Mouse (Mus musculus): ENCODE measurements around the gene Ankdd1a. TPM values are rescaled to one million over a fixed set of nuclear protein-coding genes. Genes with fewer than 3 reads are reported as not detected.

The Ankdd1a gene
- total RNA-seq, 2 experiments from 2014 or later, result 3.3 to 3.8 TPM

GRCm38 (mm10) chr9:65545635-65546412, 25.8 kb upstream of the Ankdd1a start:
- DNase-seq (ENCODE audit: extremely low spot score in 1 of 2, low spot score in 1 of 2), result no peak

DNA sequence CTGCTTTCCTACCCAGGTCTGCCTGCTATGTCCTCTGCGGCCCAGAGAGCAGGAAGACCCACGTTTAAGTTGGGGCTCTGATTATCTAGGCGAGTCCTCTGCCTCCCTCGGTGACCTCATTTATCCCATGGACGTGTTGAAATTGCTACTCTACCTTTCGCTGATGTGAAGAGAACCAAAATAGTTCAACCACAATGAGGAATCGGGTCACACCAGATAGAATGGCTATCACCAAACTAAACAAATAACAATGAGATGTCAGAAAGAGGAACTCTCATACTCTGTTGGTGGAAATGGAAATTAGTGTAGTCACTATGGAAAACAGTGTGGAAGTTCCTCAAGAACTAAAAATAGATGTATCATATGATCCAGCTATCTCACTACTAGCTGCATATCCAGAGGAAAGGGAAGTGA, 22.1 kb upstream of the Ankdd1a start:
- no peak for DNase-seq (ENCODE audit: extremely low spot score in 1 of 2, low spot score in 1 of 2)

DNA sequence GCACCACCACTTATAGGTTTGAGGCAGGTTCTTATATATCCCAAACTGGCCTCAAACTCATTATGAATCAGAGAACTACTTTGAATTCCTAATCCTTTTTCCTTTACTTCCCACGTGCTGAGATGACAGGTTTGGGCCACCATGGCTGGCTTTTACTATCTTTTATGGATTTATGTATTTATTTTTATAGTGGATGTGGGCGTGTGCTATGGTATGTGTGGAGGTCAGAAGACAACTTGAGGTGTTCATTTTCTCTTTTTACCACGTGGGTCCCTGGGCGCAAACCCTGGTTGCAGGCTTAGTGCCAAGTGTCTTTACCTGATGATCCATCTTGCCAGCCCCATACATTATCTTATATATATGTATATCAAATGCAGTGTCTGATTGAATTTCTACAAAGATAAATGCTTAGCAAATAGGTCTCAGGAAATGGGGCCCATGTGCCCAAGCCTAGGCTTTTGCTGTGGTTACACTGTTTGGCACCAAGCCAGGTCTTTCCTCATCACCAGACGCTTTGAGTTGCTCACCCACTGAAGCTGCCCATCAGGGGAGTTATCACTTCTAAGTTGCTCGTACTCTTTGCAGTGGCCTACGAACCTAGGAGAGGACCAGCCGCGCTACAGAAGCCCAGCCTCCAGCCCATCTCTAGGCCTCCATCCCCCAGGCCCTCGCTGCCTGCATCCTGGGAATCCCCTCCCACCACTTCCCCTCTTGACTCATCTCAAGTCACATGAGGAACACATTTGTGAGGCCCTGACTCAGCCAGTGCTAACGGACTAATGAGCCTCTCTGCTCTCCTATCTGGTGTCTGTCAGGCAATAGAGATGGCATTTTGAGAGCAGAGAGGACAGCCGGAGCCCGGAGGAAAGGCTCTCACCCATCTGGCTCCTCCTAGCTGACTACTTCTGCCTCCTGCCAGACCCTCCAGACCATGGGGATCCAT, 21.4 kb upstream of the Ankdd1a start:
- no peak for DNase-seq (ENCODE audit: extremely low spot score in 1 of 2, low spot score in 1 of 2)

GRCm38 (mm10) chr9:65539697-65540096, 19.7 kb upstream of the Ankdd1a start:
- no peak for DNase-seq (ENCODE audit: extremely low spot score in 1 of 2, low spot score in 1 of 2)

DNA sequence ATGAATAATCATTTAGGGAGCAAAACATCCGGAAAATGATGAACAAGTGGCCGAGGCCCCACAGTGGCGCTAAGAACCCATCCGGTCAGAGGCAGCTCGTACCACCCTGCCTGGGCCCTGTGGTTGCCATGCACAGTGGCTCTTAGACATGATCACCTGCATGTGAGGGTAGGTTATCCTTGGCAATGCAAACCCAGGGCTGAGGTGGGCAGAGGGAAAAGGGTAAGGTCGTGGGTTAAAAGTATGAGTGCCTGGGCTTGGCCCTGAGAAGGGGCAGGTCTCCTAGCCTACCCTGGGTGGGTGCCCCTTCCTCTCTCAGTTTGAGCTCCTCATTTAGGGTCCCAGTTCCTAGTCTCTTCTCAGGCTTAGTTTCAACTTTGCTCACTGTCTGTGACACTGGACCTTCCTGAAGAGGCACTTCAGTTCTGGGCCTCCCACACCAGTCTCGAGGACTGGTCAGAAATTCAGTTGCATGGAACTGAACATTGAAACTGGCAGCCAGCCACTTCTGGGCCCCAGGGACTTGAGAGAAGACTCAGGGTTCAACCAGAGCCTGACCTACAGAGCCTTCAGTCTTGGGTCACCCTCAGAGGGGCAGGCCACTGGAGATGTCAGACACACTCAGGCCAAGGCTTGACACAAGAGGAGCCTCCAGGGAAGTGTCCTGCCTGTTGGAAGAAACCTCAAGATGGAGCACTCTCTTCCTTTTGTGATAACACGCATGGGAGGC, 18.1 kb upstream of the Ankdd1a start:
- no peak for DNase-seq (ENCODE audit: extremely low spot score in 1 of 2, low spot score in 1 of 2)

- DNase-seq (ENCODE audit: extremely low spot score in 1 of 2, low spot score in 1 of 2), result no peak
Measured at GRCm38 (mm10) chr9:65536491-65536890, 16.5 kb upstream of the Ankdd1a start.

- DNase-seq (ENCODE audit: extremely low spot score in 1 of 2, low spot score in 1 of 2), result no peak
Measured at GRCm38 (mm10) chr9:65535789-65536469, 15.9 kb upstream of the Ankdd1a start.

DNA sequence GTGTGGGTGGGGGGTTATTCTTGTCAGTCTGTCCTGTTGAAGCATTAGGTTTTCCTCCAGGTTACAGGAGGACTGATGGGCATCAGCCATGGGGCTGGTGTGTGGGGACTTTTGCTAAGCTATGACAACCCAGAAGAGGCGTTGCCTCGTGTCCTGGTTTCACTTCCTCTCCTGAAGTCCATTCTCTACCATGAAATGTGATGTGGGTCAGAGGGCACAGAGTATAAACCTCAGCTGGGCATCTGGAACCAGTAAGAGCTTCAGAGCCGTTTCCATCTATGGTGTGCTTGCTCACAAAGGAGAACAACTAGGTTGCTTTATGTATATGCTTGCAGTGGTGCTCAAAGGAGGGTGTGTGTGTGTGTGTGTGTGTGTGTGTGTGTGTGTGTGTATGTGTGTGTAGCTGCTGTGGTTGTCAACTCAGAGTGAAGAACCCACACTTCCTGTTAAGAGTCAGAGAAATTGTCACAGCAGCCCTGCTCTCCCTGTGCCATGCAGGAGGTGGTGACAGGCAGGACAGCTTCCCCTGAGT, 15.3 kb upstream of the Ankdd1a start:
- DNase-seq (ENCODE audit: extremely low spot score in 1 of 2, low spot score in 1 of 2), result no peak

DNA sequence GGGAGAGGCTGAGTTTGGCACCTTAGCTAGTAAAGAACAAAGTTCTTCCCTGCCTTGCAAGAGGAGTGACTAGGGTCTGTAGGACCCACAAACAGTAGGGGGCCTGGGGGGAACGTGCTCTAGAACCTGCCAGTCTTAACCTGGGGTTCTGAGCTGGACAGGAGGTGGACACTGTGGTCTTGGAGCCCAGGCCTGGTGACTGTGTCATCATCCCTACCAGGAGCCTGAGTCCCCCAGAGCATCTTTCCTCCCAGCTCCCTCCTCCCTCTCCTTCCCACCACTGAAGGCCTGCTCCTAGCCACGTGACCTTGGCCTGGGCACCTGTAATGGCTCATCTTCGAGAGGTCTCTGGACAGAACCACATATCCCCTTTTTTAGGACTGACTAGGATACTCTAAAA, 14.1 kb upstream of the Ankdd1a start:
- DNase-seq (ENCODE audit: extremely low spot score in 1 of 2, low spot score in 1 of 2), result no peak

- DNase-seq (ENCODE audit: extremely low spot score in 1 of 2, low spot score in 1 of 2), result no peak
Measured at GRCm38 (mm10) chr9:65532986-65533385, 13.0 kb upstream of the Ankdd1a start.

- no peak for DNase-seq (ENCODE audit: extremely low spot score in 1 of 2, low spot score in 1 of 2)
Measured at GRCm38 (mm10) chr9:65531283-65531682, 11.3 kb upstream of the Ankdd1a start.

GRCm38 (mm10) chr9:65529659-65530058, 9.7 kb upstream of the Ankdd1a start:
- no peak for DNase-seq (ENCODE audit: extremely low spot score in 1 of 2, low spot score in 1 of 2)

DNA sequence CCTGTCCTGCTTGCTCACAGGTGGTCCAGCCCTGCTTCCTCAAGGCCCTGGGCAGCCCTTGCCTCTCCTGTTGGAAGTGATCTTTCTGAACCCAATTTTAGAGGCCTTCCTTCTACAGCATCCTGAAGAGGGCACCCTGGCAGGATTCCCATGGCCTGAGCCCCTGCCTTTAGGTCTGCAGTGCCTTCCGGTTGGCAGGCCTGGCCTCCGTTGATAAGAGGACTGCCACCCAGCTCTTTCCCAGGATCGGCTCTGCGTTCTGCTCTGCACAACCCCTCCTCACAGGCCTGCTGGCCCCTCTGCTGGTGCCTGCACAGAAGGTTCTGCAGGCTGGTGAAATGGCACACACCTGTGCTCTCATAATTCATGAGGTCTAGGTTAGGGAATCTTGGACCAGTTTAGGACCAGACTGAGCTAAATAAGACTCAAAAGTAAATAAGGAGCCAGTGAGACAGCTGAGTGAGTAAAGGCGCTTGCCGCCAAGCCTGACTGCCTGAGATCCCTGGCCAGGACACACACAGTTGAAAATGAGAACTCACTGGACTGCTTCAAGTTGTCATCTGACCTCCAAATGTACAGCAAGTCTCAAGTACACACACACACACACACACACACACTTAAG, 8.5 kb upstream of the Ankdd1a start:
- DNase-seq (ENCODE audit: extremely low spot score in 1 of 2, low spot score in 1 of 2), result no peak

DNA sequence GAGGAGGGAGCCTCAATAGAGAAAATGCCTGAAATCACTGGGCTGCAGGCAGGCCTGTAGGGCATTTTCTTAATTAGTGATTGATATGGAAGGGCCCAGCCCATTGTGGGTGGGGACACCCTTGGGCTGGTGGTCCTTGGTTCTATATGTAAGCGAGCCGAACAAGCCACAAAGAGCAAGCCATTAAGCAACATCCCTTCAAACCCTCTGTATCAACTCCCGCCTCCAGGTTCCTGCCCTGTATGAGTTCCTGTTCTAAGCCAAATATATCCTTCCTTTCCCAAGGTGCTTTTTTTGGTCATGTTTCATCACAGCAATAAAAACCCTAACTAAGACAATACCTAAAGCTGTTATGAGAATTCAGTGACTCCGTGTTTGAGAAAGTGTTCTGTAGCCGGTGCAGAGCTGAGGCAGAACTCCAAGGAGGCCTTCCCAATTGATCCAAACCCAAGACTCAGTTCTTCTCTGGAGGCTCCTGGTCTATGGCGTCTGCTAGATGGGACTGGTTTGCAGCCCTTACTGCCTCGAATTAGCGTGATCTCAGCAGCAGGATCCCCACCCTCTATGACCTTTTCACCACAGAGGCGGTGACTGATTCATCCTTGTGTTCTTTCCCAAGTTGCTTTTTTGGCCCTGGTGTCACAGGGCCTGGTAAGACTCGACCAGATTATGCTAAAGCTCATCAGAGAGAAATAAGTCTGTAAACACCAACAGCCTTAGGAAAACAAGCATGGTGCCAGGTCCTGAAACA, 5.6 kb upstream of the Ankdd1a start:
- DNase-seq (ENCODE audit: extremely low spot score in 1 of 2, low spot score in 1 of 2), result no peak

DNA sequence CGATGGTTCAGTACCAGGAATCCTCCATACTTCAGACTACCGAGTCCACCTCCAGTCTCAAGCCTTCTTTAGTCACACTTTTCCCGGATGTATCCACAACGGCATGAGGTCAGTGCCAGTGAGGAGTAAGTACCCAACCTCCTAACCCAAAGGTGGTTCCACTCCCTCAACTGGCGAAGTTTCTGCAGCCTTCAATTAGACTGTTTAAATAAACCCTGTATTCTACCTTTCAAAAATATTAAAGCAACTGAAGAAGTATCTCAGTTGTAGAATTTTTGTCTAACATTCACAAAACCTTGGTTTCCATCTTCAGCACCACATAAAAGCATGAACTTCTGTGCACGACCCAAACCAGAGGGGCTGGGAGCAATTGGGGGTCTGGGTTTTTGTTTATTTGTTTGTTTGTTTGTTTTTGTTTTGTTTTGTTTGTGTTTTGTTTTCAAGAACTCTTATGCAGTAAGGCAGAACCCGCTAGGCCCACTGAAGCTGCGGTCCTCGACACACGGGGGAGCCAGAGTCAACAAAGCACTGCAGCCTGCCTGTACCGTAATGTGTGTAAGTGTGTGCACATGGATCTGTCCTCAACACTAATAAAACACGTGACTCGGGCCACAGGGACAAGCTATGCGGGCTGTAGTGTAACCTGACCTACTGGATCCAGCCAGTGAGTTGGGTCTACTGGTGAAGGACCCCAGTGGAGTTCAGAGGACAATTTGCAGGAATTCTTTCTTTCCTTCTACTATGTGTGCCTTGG, 3.8 kb upstream of the Ankdd1a start:
- DNase-seq (ENCODE audit: extremely low spot score in 1 of 2, low spot score in 1 of 2), result peak; percentile 68 to 83

GRCm38 (mm10) chr9:65520505-65520876, 498 bp upstream of the Ankdd1a start:
- DNase-seq (ENCODE audit: extremely low spot score in 1 of 2, low spot score in 1 of 2), result peak; percentile 26 to 32

DNA sequence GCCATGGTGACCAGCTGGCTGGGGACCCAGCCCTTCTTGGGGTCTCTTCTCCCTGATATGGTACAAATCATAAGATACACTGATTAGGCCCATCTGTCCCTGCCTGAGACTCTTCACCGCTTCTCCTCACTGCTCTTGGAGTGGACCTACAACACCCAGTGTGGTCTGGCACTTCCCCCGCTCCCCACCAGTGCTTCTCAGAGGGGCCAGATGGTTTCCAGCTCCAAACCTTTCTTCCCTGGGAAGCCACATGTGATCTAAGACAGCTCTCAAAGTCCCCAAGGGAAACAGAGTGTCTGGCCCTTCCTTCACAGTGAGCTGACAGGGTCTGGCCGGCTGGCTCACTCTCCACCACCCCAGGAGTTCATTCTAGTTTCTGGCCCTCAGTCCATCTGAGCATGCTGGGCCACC, 5.1 kb downstream of the Ankdd1a start:
- no peak for DNase-seq (ENCODE audit: extremely low spot score in 1 of 2, low spot score in 1 of 2)

GRCm38 (mm10) chr9:65514431-65514830, 5.6 kb downstream of the Ankdd1a start:
- no peak for DNase-seq (ENCODE audit: extremely low spot score in 1 of 2, low spot score in 1 of 2)
